Mouse (Mus musculus): Measurements from ENCODE around the gene Ryr3.

- TF ChIP-seq POLR2A (IDR thresholded peaks at IDR 0.05; ENCODE audit: insufficient read length, low read depth) (no peak), USF1 (IDR thresholded peaks at IDR 0.05; ENCODE audit: low read depth) (no peak), MYOG (IDR thresholded peaks at IDR 0.05; ENCODE audit: control insufficient read depth in 1 of 3, insufficient read depth in 1 of 3, insufficient read length in 2 of 3, low read depth in 2 of 3) (no peak), SRF (IDR thresholded peaks at IDR 0.05; ENCODE audit: control insufficient read depth, insufficient read length, low read depth) (no peak), CEBPB (IDR thresholded peaks at IDR 0.05; ENCODE audit: insufficient read depth, poor library complexity, severe bottlenecking) (no peak), REST (IDR thresholded peaks at IDR 0.05; ENCODE audit: insufficient read depth, insufficient read length) (no peak), TCF12 (IDR thresholded peaks at IDR 0.05; ENCODE audit: insufficient read depth, poor library complexity, severe bottlenecking) (no peak)
Observed at GRCm38 (mm10) chr2:113168096-113168495, 48.8 kb downstream of the Ryr3 start.

Measured in myocyte (in vitro differentiated cells).